Mouse (Mus musculus): Measurements from ENCODE around the gene Dstyk. TPM values are rescaled to one million over a fixed set of nuclear protein-coding genes. Genes with fewer than 3 reads are reported as not detected.

The Dstyk gene
- polyA plus RNA-seq, 1 experiment from 2014 or later = 13.5 TPM

GRCm38 (mm10) chr1:132506058-132506457 lies 88.7 kb downstream of the Dstyk start, which contains the start of gene Tmem81:
Gene Tmem81, plus strand, starts transcription at chr1:132506230.
- 89% methylated on average over 7 of the region's 7 CpGs for WGBS
- no peaks in the 10 kb centered on the region for H3K4me1 ChIP-seq
- no peaks in the 10 kb centered on the region for H3K9me3 ChIP-seq
- peaks cover 83% of the 10 kb centered on the region for H3K36me3 ChIP-seq (replicated peaks)
- H3K4me3 ChIP-seq = no peak within 1 kb of the TSS
- H3K27ac ChIP-seq (replicated peaks) = no peak within 1 kb of the TSS
- H3K27me3 ChIP-seq (replicated peaks; ENCODE audit: low read depth, poor library complexity, severe bottlenecking) = no peaks in the 10 kb centered on the region
- DNase-seq (ENCODE audit: low spot score) = no peak

DNA sequence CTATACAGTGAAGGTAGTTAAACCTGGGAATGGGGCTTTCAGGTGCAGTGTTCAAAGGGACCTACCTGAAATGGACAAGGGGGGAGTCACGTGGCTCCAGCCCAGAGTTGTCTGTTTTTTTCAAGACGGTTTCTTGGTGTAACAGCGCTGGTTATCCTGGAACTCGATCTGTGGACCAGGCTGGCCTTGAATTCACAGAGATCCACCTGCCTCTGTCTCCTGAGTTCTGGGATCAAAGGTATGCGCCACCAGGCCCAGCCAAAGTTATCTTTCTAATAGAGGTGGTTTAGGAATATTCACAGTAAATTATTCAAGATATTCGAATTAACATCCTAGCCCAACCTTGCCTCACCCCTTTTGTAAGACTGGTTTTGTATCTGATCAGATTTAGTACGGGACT lies 89.3 kb downstream of the Dstyk start:
- DNase-seq (ENCODE audit: low spot score) = no peak
- H3K27me3 ChIP-seq (replicated peaks; ENCODE audit: low read depth, poor library complexity, severe bottlenecking) = no peaks in the 10 kb centered on the region
- 93% methylated on average over 7 of the region's 7 CpGs for WGBS

GRCm38 (mm10) chr1:132509771-132510170 lies 92.4 kb downstream of the Dstyk start:
- Histone ChIP-seq H3K27me3 (replicated peaks; ENCODE audit: low read depth, poor library complexity, severe bottlenecking) (0 out of 2 replicates have a peak, but pooled peaks cover 5% of the 10 kb centered on the region), H3K4me3 (no peak overlapping the region), H3K9me3 (no peaks in the 10 kb centered on the region), H3K4me1 (peaks cover 2% of the 10 kb centered on the region; the same call in 1 of the 2 replicates), H3K36me3 (replicated peaks) (peaks cover 46% of the 10 kb centered on the region), H3K27ac (replicated peaks) (no peak overlapping the region)
- DNase-seq (ENCODE audit: low spot score) = no peak
- 85% methylated on average over 5 of the region's 5 CpGs for WGBS

More for the DNA sequence above, 89.3 kb downstream of the Dstyk start:
- Histone ChIP-seq H3K27ac (replicated peaks) (no peak overlapping the region), H3K4me3 (no peak overlapping the region), H3K36me3 (replicated peaks) (peaks cover 77% of the 10 kb centered on the region), H3K9me3 (no peaks in the 10 kb centered on the region), H3K4me1 (peaks cover 2% of the 10 kb centered on the region; the same call in 1 of the 2 replicates)

GRCm38 (mm10) chr1:132511521-132511920 lies 94.2 kb downstream of the Dstyk start:
- no peaks in the 10 kb centered on the region for H3K9me3 ChIP-seq
- peaks cover 2% of the 10 kb centered on the region; the same call in 1 of the 2 replicates for H3K4me1 ChIP-seq
- WGBS = 64% methylated on average over 8 of the region's 8 CpGs
- H3K4me3 ChIP-seq = no peak overlapping the region
- no peak for DNase-seq (ENCODE audit: low spot score)
- peaks cover 29% of the 10 kb centered on the region for H3K36me3 ChIP-seq (replicated peaks)
- 0 out of 2 replicates have a peak, but pooled peaks cover 5% of the 10 kb centered on the region for H3K27me3 ChIP-seq (replicated peaks; ENCODE audit: low read depth, poor library complexity, severe bottlenecking)
- H3K27ac ChIP-seq (replicated peaks) = no peak overlapping the region

DNA sequence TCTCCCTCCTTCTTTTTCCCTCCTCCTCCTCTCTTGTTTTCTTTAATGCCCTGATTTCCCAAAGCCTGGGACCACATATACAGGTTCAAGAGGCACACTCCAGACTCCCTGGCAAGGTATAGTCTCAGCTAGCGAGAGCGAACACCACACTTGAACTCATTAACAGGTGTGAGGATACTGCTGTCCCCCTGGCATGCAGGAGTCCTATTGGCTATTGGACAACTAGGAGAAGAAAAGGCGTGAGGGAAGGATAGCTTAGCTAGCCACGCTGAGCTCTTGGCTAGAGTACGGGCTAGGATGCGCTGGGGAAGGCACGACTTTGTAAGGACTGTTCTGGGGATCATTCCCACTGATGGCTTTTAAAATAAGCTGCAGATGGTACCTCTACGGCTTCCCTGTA lies 94.8 kb downstream of the Dstyk start:
- Histone ChIP-seq H3K36me3 (replicated peaks) (peaks cover 23% of the 10 kb centered on the region), H3K27me3 (replicated peaks; ENCODE audit: low read depth, poor library complexity, severe bottlenecking) (0 out of 2 replicates have a peak, but pooled peaks cover 5% of the 10 kb centered on the region), H3K9me3 (no peaks in the 10 kb centered on the region), H3K4me1 (peaks cover 2% of the 10 kb centered on the region; the same call in 1 of the 2 replicates), H3K27ac (replicated peaks) (no peak overlapping the region), H3K4me3 (no peak overlapping the region)
- no peak for DNase-seq (ENCODE audit: low spot score)
- 81% methylated on average over 8 of the region's 8 CpGs for WGBS

- Histone ChIP-seq H3K27ac (replicated peaks) (no peak overlapping the region), H3K4me3 (no peak overlapping the region), H3K9me3 (no peaks in the 10 kb centered on the region), H3K36me3 (replicated peaks) (no peaks in the 10 kb centered on the region), H3K4me1 (peaks cover 9% of the 10 kb centered on the region; the same call in 1 of the 2 replicates), H3K27me3 (replicated peaks; ENCODE audit: low read depth, poor library complexity, severe bottlenecking) (0 out of 2 replicates have a peak, but pooled peaks cover 10% of the 10 kb centered on the region)
- 93% methylated on average over 12 of the region's 12 CpGs for WGBS
- DNase-seq (ENCODE audit: low spot score) = no peak
Measured at GRCm38 (mm10) chr1:132515339-132515738, 98.0 kb downstream of the Dstyk start.

Other genes with a start within 250 kb of the Dstyk start
- gene Lemd1, start 226.1 kb upstream of the Dstyk start, polyA plus RNA-seq (2016; fragmentation: Nextera tagmentation; extraction: Ambion mirVana) = 1.9 and 2.0 TPM in 2 replicates
- gene AC124108.1, start 226.1 kb upstream of the Dstyk start, polyA plus RNA-seq (2016; fragmentation: Nextera tagmentation; extraction: Ambion mirVana) = 1.00 and 1.4 TPM in 2 replicates
- not detected in 2 replicates for gene Gm10188, start 187.8 kb upstream of the Dstyk start, polyA plus RNA-seq (2016; fragmentation: Nextera tagmentation; extraction: Ambion mirVana)
- 0.46 and 0.58 TPM in 2 replicates for gene Klhdc8a, start 118.9 kb upstream of the Dstyk start, polyA plus RNA-seq (2016; fragmentation: Nextera tagmentation; extraction: Ambion mirVana)
- 12.6 and 19.6 TPM in 2 replicates for gene Nuak2, start 101.4 kb upstream of the Dstyk start, polyA plus RNA-seq (2016; fragmentation: Nextera tagmentation; extraction: Ambion mirVana)
- gene Tmcc2, start 26.3 kb upstream of the Dstyk start, polyA plus RNA-seq (2016; fragmentation: Nextera tagmentation; extraction: Ambion mirVana) = 10.2 and 11.7 TPM in 2 replicates
- 61.9 and 66.2 TPM in 2 replicates for gene Rbbp5, start 59.8 kb downstream of the Dstyk start, polyA plus RNA-seq (2016; fragmentation: Nextera tagmentation; extraction: Ambion mirVana)
- gene Tmem81, start 88.7 kb downstream of the Dstyk start, polyA plus RNA-seq (2016; fragmentation: Nextera tagmentation; extraction: Ambion mirVana) = 1.8 and 2.1 TPM in 2 replicates
- gene Cntn2, start 125.7 kb downstream of the Dstyk start, polyA plus RNA-seq (2016; fragmentation: Nextera tagmentation; extraction: Ambion mirVana) = 14.7 and 15.1 TPM in 2 replicates

Data from embryonic facial prominence, embryonic 10.5 days (tissue).